Mouse (Mus musculus) embryonic facial prominence, embryonic 11.5 days (tissue): ENCODE data around the gene Tex101. TPM values are rescaled to one million over a fixed set of nuclear protein-coding genes. Genes with fewer than 3 reads are reported as not detected.
"Not testable (repeated sequence)": the region's sequence is repeated elsewhere in the genome, so short reads cannot be mapped to it uniquely, and the experiment has no call there.

Source experiments
- ATAC-seq: fragments of 200-750 bp; cut with Nextera tagmentation; replicated peaks from 2 replicates; pipeline ENCODE4 v1.8.0; 2017; ENCODE audit warnings: low read depth; ENCODE audit not compliant: insufficient number of reproducible peaks, low FRiP score, low TSS enrichment
- DNase-seq: peaks from one replicate; pipeline ENCODE4 v3.0.0-alpha.2; 2015; ENCODE audit warnings: low spot score
- H3K27ac ChIP-seq: fragments of 300-500 bp; sonication (generic); replicated peaks from 2 replicates; pipeline ENCODE4 v1.5.1; 2014; ENCODE audit warnings: mild to moderate bottlenecking, low read depth, low read length, control low read depth
- H3K27me3 ChIP-seq: fragments of 300-500 bp; sonication (generic); 2 replicates; pipeline ENCODE4 v1.6.1; 2014; ENCODE audit warnings: mild to moderate bottlenecking, low read length, moderate library complexity, mixed read lengths; ENCODE audit not compliant: control insufficient read depth, insufficient read depth
- H3K36me3 ChIP-seq: fragments of 300-500 bp; sonication (generic); replicated peaks from 2 replicates; pipeline ENCODE4 v1.6.1; 2014; ENCODE audit warnings: low read depth, mild to moderate bottlenecking, low read length, moderate library complexity, mixed read lengths; ENCODE audit not compliant: control insufficient read depth, insufficient read depth
- H3K4me1 ChIP-seq: fragments of 300-500 bp; sonication (generic); 2 replicates; pipeline ENCODE4 v1.6.1; 2014; ENCODE audit warnings: low read length, mixed read lengths; ENCODE audit not compliant: control insufficient read depth, insufficient read depth
- H3K4me2 ChIP-seq: fragments of 300-500 bp; sonication (generic); 2 replicates; pipeline ENCODE4 v1.6.1; 2014; ENCODE audit warnings: low read depth, mild to moderate bottlenecking, control low read depth, low read length, moderate library complexity
- H3K4me3 ChIP-seq: fragments of 300-500 bp; sonication (generic); 2 replicates; pipeline ENCODE4 v1.5.1; 2014; ENCODE audit warnings: low read depth, low read length, control low read depth
- H3K9ac ChIP-seq: fragments of 300-500 bp; sonication (generic); replicated peaks from 2 replicates; pipeline ENCODE4 v1.6.1; 2014; ENCODE audit warnings: mild to moderate bottlenecking, control low read depth, low read length
- H3K9me3 ChIP-seq: fragments of 300-500 bp; sonication (generic); replicated peaks from 2 replicates; pipeline ENCODE4 v1.6.1; 2016; ENCODE audit warnings: mild to moderate bottlenecking, low read length, inconsistent platforms, mixed read lengths; ENCODE audit not compliant: control insufficient read depth
- WGBS: fragments of 180-500 bp; shearing (Covaris S2); extraction: QIAGEN DNeasy Blood & Tissue Kit; methylation state at CpG from one replicate; pipeline ENCODE4 v1.1.7; 2014; 5-methylcytosine and 5-hydroxymethylcytosine counted together
- polyA plus RNA-seq: library from polyadenylated mRNA; unstranded; fragments of >200 nt; fragmentation: Nextera tagmentation; extraction: Ambion mirVana; gene quantifications from 2 replicates; pipeline ENCODE4 v1.2.1, GENCODE M21; 2014

Tex101 gene
- polyA plus RNA-seq: not detected in 2 replicates

GRCm38 (mm10) chr7:24676575-24676974 is at the start of gene Tex101:
Gene Tex101 (minus strand): TSS chr7:24676675.
- Histone ChIP-seq H3K27ac (no peak within 1 kb of the TSS), H3K4me2 (no peak within 1 kb of the TSS), H3K9ac (no peak within 1 kb of the TSS), H3K27me3 (no peaks in the 10 kb centered on the region), H3K36me3 (no peaks in the 10 kb centered on the region), H3K9me3 (no peaks in the 10 kb centered on the region), H3K4me3 (no peak within 1 kb of the TSS), H3K4me1 (no peaks in the 10 kb centered on the region)
- ATAC-seq: no peak
- no peak for DNase-seq
- 90% methylated on average over 9 of the region's 9 CpGs for WGBS

- Histone ChIP-seq H3K27me3 (no peaks in the 10 kb centered on the region), H3K4me3 (no peak overlapping the region), H3K27ac (no peak overlapping the region), H3K4me2 (no peak overlapping the region), H3K9me3 (no peaks in the 10 kb centered on the region), H3K36me3 (no peaks in the 10 kb centered on the region), H3K9ac (no peak overlapping the region), H3K4me1 (no peaks in the 10 kb centered on the region)
- 70% methylated on average over 6 of the region's 6 CpGs for WGBS
- DNase-seq (no peak), ATAC-seq (no peak)
These were observed 38.6 kb upstream of the Tex101 start for GRCm38 (mm10) chr7:24715039-24715438.

- H3K9me3 ChIP-seq: no peaks in the 10 kb centered on the region
- 93% methylated on average over 14 of the region's 14 CpGs for WGBS
- no peak within 1 kb of the TSS for H3K4me3 ChIP-seq
- ATAC-seq (no peak), DNase-seq (no peak)
- no peak within 1 kb of the TSS for H3K27ac ChIP-seq
- no peaks in the 10 kb centered on the region for H3K36me3 ChIP-seq
- H3K9ac ChIP-seq: no peak within 1 kb of the TSS
- H3K27me3 ChIP-seq: no peaks in the 10 kb centered on the region
- no peak within 1 kb of the TSS for H3K4me2 ChIP-seq
- H3K4me1 ChIP-seq: no peaks in the 10 kb centered on the region
These were observed 32.4 kb upstream of the Tex101 start, which contains the start of gene BC049730 for GRCm38 (mm10) chr7:24708832-24709292. Gene BC049730 (plus strand): TSS chr7:24709242.

GRCm38 (mm10) chr7:24702841-24703240 is 26.4 kb upstream of the Tex101 start:
- not testable (repeated sequence) for H3K4me3 ChIP-seq, ATAC-seq, H3K36me3 ChIP-seq, H3K27me3 ChIP-seq, H3K9ac ChIP-seq, H3K27ac ChIP-seq, H3K4me1 ChIP-seq, DNase-seq, H3K9me3 ChIP-seq, H3K4me2 ChIP-seq
- WGBS: 86% methylated on average over 9 of the region's 9 CpGs

GRCm38 (mm10) chr7:24697891-24698290 is 21.4 kb upstream of the Tex101 start:
- not testable (repeated sequence) for H3K27me3 ChIP-seq, H3K36me3 ChIP-seq, ATAC-seq, H3K27ac ChIP-seq, H3K4me2 ChIP-seq, DNase-seq, H3K4me1 ChIP-seq, H3K4me3 ChIP-seq, H3K9ac ChIP-seq, H3K9me3 ChIP-seq
- WGBS: 87% methylated on average over 4 of the region's 4 CpGs

GRCm38 (mm10) chr7:24692693-24693092 is 16.2 kb upstream of the Tex101 start:
- DNase-seq, ATAC-seq: not testable (repeated sequence)

GRCm38 (mm10) chr7:24687519-24687918 is 11.0 kb upstream of the Tex101 start:
- H3K4me1 ChIP-seq, H3K9me3 ChIP-seq, H3K4me2 ChIP-seq, H3K27ac ChIP-seq, H3K9ac ChIP-seq, H3K36me3 ChIP-seq, ATAC-seq, H3K4me3 ChIP-seq, H3K27me3 ChIP-seq, DNase-seq: not testable (repeated sequence)
- 89% methylated on average over 10 of the region's 10 CpGs for WGBS

More at GRCm38 (mm10) chr7:24692693-24693092, 16.2 kb upstream of the Tex101 start:
- not testable (repeated sequence) for H3K27me3 ChIP-seq, H3K9me3 ChIP-seq, H3K4me1 ChIP-seq, H3K27ac ChIP-seq, H3K4me3 ChIP-seq, H3K9ac ChIP-seq, H3K4me2 ChIP-seq, H3K36me3 ChIP-seq
- 85% methylated on average over 2 of the region's 3 CpGs for WGBS

- not testable (repeated sequence) for H3K4me1 ChIP-seq, H3K36me3 ChIP-seq, H3K27ac ChIP-seq, DNase-seq, H3K27me3 ChIP-seq, H3K9me3 ChIP-seq, ATAC-seq, H3K4me2 ChIP-seq, H3K9ac ChIP-seq, H3K4me3 ChIP-seq
- 85% methylated on average over 7 of the region's 7 CpGs for WGBS
These were observed 7.6 kb upstream of the Tex101 start for GRCm38 (mm10) chr7:24684121-24684520.
